ENCODE assay signal across 8 mouse cellular contexts in the genomic region with DNA sequence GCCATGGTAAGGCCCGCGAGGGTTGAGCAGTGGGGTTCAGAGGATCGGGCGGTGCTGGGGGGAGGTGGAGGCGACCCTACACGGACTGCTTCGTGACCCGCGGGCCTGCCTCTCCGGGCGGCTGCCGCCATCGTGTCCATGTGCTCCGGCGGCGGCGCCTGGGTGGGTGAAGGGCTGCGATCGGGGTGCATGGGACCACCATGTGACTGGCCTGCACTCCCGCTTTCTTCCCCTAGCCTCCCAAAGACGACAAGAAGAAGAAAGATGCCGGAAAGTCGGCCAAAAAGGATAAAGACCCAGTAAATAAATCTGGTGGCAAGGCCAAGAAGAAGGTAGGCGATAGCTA. TPM values are rescaled to one million over a fixed set of nuclear protein-coding genes. Genes with fewer than 3 reads are reported as not detected.
DNase-seq lines count a peak whose midpoint lies in the region; ATAC-seq and TF ChIP-seq lines count a peak whose summit lies in the region.

No protein-coding gene starts in this region.

- peaks cover 45% of the 10 kb centered on the region for H3K36me3 ChIP-seq in liver, adult 2 months (ENCODE audit: control insufficient read depth, insufficient read depth, low read length)
- peaks cover 67% of the 10 kb centered on the region for H3K36me3 ChIP-seq in embryonic facial prominence, embryonic 13.5 days
- peaks cover 35% of the 10 kb centered on the region for H3K36me3 ChIP-seq in intestine, embryonic 15.5 days
- H3K36me3 ChIP-seq in neural tube, embryonic 13.5 days = peaks cover 70% of the 10 kb centered on the region

- peak overlapping the region; percentile 93 for H3K4me3 ChIP-seq in liver, adult 2 months (ENCODE audit: insufficient read depth, low read depth, low read length)
- peak overlapping the region; percentile 77 for H3K4me3 ChIP-seq in embryonic facial prominence, embryonic 13.5 days
- peak overlapping the region; percentile 83 for H3K4me3 ChIP-seq in intestine, embryonic 15.5 days (replicated peaks)
- peak overlapping the region; percentile 78 for H3K4me3 ChIP-seq in neural tube, embryonic 13.5 days

- no peaks in the 10 kb centered on the region for H3K9me3 ChIP-seq in embryonic facial prominence, embryonic 13.5 days
- no peaks in the 10 kb centered on the region for H3K9me3 ChIP-seq in intestine, embryonic 15.5 days
- H3K9me3 ChIP-seq in neural tube, embryonic 13.5 days = no peaks in the 10 kb centered on the region

- peaks cover 12% of the 10 kb centered on the region for H3K4me1 ChIP-seq in liver, adult 2 months (ENCODE audit: control insufficient read depth, insufficient read depth, low read length)
- H3K4me1 ChIP-seq in embryonic facial prominence, embryonic 13.5 days = peaks cover 20% of the 10 kb centered on the region
- peaks cover 6% of the 10 kb centered on the region; the same call in 1 of the 2 replicates for H3K4me1 ChIP-seq in intestine, embryonic 15.5 days (replicated peaks)
- H3K4me1 ChIP-seq in neural tube, embryonic 13.5 days (replicated peaks) = peaks cover 35% of the 10 kb centered on the region

- TF ChIP-seq POLR2A in liver, adult 2 months (IDR thresholded peaks at IDR 0.05; ENCODE audit: extremely low read depth, insufficient read depth, low read length) = no peak

- intact Hi-C loops in gastrocnemius, postnatal 14 days (cut with DNase I; ENCODE audit: low total_unique reads) = no loop called here
- intact Hi-C loops in left cerebral cortex, postnatal 10 days (cut with DNase I) = no loop called here

- ATAC-seq in embryonic facial prominence, embryonic 13.5 days (ENCODE audit: insufficient number of reproducible peaks, insufficient read depth, low FRiP score, low TSS enrichment, low read depth) = peak; percentile 60; the same call in 1 of the 2 replicates
- no peak for ATAC-seq in intestine, embryonic 15.5 days
- ATAC-seq in neural tube, embryonic 13.5 days (ENCODE audit: low read depth) = no peak; the same call in 1 of the 2 replicates

- peak overlapping the region; percentile 75 for H3K4me2 ChIP-seq in embryonic facial prominence, embryonic 13.5 days
- peak overlapping the region; percentile 59 for H3K4me2 ChIP-seq in intestine, embryonic 15.5 days (replicated peaks)
- H3K4me2 ChIP-seq in neural tube, embryonic 13.5 days = peak overlapping the region; percentile 86

- H3K27ac ChIP-seq in liver, adult 2 months (replicated peaks; ENCODE audit: insufficient read depth, low read depth, low read length) = peak overlapping the region; percentile 59
- peak overlapping the region; percentile 96 for H3K27ac ChIP-seq in embryonic facial prominence, embryonic 13.5 days
- peak overlapping the region; percentile 95 for H3K27ac ChIP-seq in intestine, embryonic 15.5 days
- H3K27ac ChIP-seq in neural tube, embryonic 13.5 days (replicated peaks) = peak overlapping the region; percentile 97

- H3K9ac ChIP-seq in liver, adult 2 months (ENCODE audit: low read depth, low read length) = peak overlapping the region; percentile 90
- peak overlapping the region; percentile 91 for H3K9ac ChIP-seq in embryonic facial prominence, embryonic 13.5 days
- H3K9ac ChIP-seq in intestine, embryonic 15.5 days = peak overlapping the region; percentile 91
- H3K9ac ChIP-seq in neural tube, embryonic 13.5 days = peak overlapping the region; percentile 85

- TF ChIP-seq CTCF in liver, adult 2 months (IDR thresholded peaks at IDR 0.05; ENCODE audit: low read depth, low read length) = no peak

- H3K79me2 ChIP-seq in liver, adult 2 months (ENCODE audit: control insufficient read depth, insufficient read depth, low read length) = peaks cover 3% of the 10 kb centered on the region; the same call in 1 of the 2 replicates

- no peaks in the 10 kb centered on the region for H3K27me3 ChIP-seq in liver, adult 2 months (ENCODE audit: control insufficient read depth, insufficient read depth, low read length)
- no peaks in the 10 kb centered on the region for H3K27me3 ChIP-seq in embryonic facial prominence, embryonic 13.5 days
- H3K27me3 ChIP-seq in intestine, embryonic 15.5 days (replicated peaks) = no peaks in the 10 kb centered on the region
- H3K27me3 ChIP-seq in neural tube, embryonic 13.5 days = no peaks in the 10 kb centered on the region

- DNase-seq in liver, adult 2 months (ENCODE audit: extremely low read depth, low read depth, low spot score) = no peak
- DNase-seq in liver = no peak
- DNase-seq in gastrocnemius, postnatal 14 days = no peak
- DNase-seq in left cerebral cortex, postnatal 10 days (ENCODE audit: extremely low spot score in 1 of 2, low spot score in 2 of 2) = no peak
- no peak for DNase-seq in adrenal gland, postnatal 25 days

- under 1% methylated on average over 24 of the region's 24 CpGs for WGBS in liver, adult 2 months
- WGBS in embryonic facial prominence, embryonic 13.5 days = under 1% methylated on average over 24 of the region's 24 CpGs
- under 1% methylated on average over 23 of the region's 24 CpGs for WGBS in intestine, embryonic 15.5 days
- WGBS in neural tube, embryonic 13.5 days = under 1% methylated on average over 24 of the region's 24 CpGs

RNA-seq across cellular contexts. Expression of a gene that starts 0.3 kb away (rescaled TPM):
- 31.0 and 35.0 TPM in 2 replicates for total RNA-seq in liver, adult 2 months (2014; rRNA removed)
- polyA plus RNA-seq in liver, adult 2 months (2012; rRNA removed) = 28.0 and 30.7 TPM in 2 replicates
- polyA plus RNA-seq in embryonic facial prominence, embryonic 13.5 days (2015; fragmentation: Nextera tagmentation; extraction: Ambion mirVana) = 165 and 174 TPM in 2 replicates
- 122 and 123 TPM in 2 replicates for polyA plus RNA-seq in intestine, embryonic 15.5 days (2015; fragmentation: Nextera tagmentation; extraction: Ambion mirVana)
- polyA plus RNA-seq in neural tube, embryonic 13.5 days (2015; fragmentation: Nextera tagmentation; extraction: Ambion mirVana) = 324 and 343 TPM in 2 replicates
- total RNA-seq in gastrocnemius, postnatal 14 days (2021) = 10 to 100 TPM; 17.5 to 19.9 TPM
- 10 to 100 TPM; 75.3 to 87.2 TPM for total RNA-seq in left cerebral cortex, postnatal 10 days (2021)
- 89.7 and 92.0 TPM in 2 replicates for total RNA-seq in adrenal gland, postnatal 25 days (2021)

RNA-seq across cellular contexts. Expression of a gene that starts 0.8 kb away (rescaled TPM):
- 455 and 516 TPM in 2 replicates for total RNA-seq in liver, adult 2 months (2014; rRNA removed)
- 82.7 and 98.8 TPM in 2 replicates for polyA plus RNA-seq in liver, adult 2 months (2012; rRNA removed)
- polyA plus RNA-seq in embryonic facial prominence, embryonic 13.5 days (2015; fragmentation: Nextera tagmentation; extraction: Ambion mirVana) = 2,222 and 2,384 TPM in 2 replicates
- 2,026 and 2,084 TPM in 2 replicates for polyA plus RNA-seq in intestine, embryonic 15.5 days (2015; fragmentation: Nextera tagmentation; extraction: Ambion mirVana)
- 1,179 TPM in 2 replicates for polyA plus RNA-seq in neural tube, embryonic 13.5 days (2015; fragmentation: Nextera tagmentation; extraction: Ambion mirVana)
- total RNA-seq in gastrocnemius, postnatal 14 days (2021) = 1,000 to 10,000 TPM in 1 of 2 experiments, 100 to 1,000 TPM in 1; 952 to 1,089 TPM
- total RNA-seq in left cerebral cortex, postnatal 10 days (2021) = 100 to 1,000 TPM; 711 to 765 TPM
- 1,083 and 1,176 TPM in 2 replicates for total RNA-seq in adrenal gland, postnatal 25 days (2021)

RNA-seq across cellular contexts. Expression of a gene that starts 10.6 kb away (rescaled TPM):
- total RNA-seq in liver, adult 2 months (2014; rRNA removed) = 8.8 and 10.2 TPM in 2 replicates
- polyA plus RNA-seq in liver, adult 2 months (2012; rRNA removed) = 14.7 and 22.0 TPM in 2 replicates
- polyA plus RNA-seq in embryonic facial prominence, embryonic 13.5 days (2015; fragmentation: Nextera tagmentation; extraction: Ambion mirVana) = 33.3 and 35.3 TPM in 2 replicates
- polyA plus RNA-seq in intestine, embryonic 15.5 days (2015; fragmentation: Nextera tagmentation; extraction: Ambion mirVana) = 24.0 and 25.6 TPM in 2 replicates
- polyA plus RNA-seq in neural tube, embryonic 13.5 days (2015; fragmentation: Nextera tagmentation; extraction: Ambion mirVana) = 28.7 and 32.6 TPM in 2 replicates
- 1 to 10 TPM; 4.4 to 5.6 TPM for total RNA-seq in gastrocnemius, postnatal 14 days (2021)
- 10 to 100 TPM; 16.1 to 19.9 TPM for total RNA-seq in left cerebral cortex, postnatal 10 days (2021)
- total RNA-seq in adrenal gland, postnatal 25 days (2021) = 20.4 and 21.9 TPM in 2 replicates

RNA-seq across cellular contexts. Expression of a gene that starts 11.1 kb away (rescaled TPM):
- 250 and 307 TPM in 2 replicates for total RNA-seq in liver, adult 2 months (2014; rRNA removed)
- 153 and 185 TPM in 2 replicates for polyA plus RNA-seq in liver, adult 2 months (2012; rRNA removed)
- polyA plus RNA-seq in embryonic facial prominence, embryonic 13.5 days (2015; fragmentation: Nextera tagmentation; extraction: Ambion mirVana) = 12.2 and 13.4 TPM in 2 replicates
- 51.7 and 59.2 TPM in 2 replicates for polyA plus RNA-seq in intestine, embryonic 15.5 days (2015; fragmentation: Nextera tagmentation; extraction: Ambion mirVana)
- 62.9 and 71.2 TPM in 2 replicates for polyA plus RNA-seq in neural tube, embryonic 13.5 days (2015; fragmentation: Nextera tagmentation; extraction: Ambion mirVana)
- 100 to 1,000 TPM; 164 to 179 TPM for total RNA-seq in gastrocnemius, postnatal 14 days (2021)
- 10 to 100 TPM; 36.9 to 40.1 TPM for total RNA-seq in left cerebral cortex, postnatal 10 days (2021)
- total RNA-seq in adrenal gland, postnatal 25 days (2021) = 21.4 and 27.1 TPM in 2 replicates

RNA-seq across cellular contexts. Expression of a gene that starts 28.4 kb away (rescaled TPM):
- 87.8 and 131 TPM in 2 replicates for total RNA-seq in liver, adult 2 months (2014; rRNA removed)
- 75.0 and 111 TPM in 2 replicates for polyA plus RNA-seq in liver, adult 2 months (2012; rRNA removed)
- 30.8 and 31.6 TPM in 2 replicates for polyA plus RNA-seq in embryonic facial prominence, embryonic 13.5 days (2015; fragmentation: Nextera tagmentation; extraction: Ambion mirVana)
- polyA plus RNA-seq in intestine, embryonic 15.5 days (2015; fragmentation: Nextera tagmentation; extraction: Ambion mirVana) = 38.8 and 43.6 TPM in 2 replicates
- polyA plus RNA-seq in neural tube, embryonic 13.5 days (2015; fragmentation: Nextera tagmentation; extraction: Ambion mirVana) = 26.4 and 29.6 TPM in 2 replicates
- 10 to 100 TPM; 25.9 to 30.6 TPM for total RNA-seq in gastrocnemius, postnatal 14 days (2021)
- 10 to 100 TPM; 87.1 to 89.3 TPM for total RNA-seq in left cerebral cortex, postnatal 10 days (2021)
- 144 and 148 TPM in 2 replicates for total RNA-seq in adrenal gland, postnatal 25 days (2021)
